Mouse (Mus musculus) gastrocnemius, postnatal 36 days (tissue): Measurements from ENCODE around the gene Usp54. TPM values are rescaled to one million over a fixed set of nuclear protein-coding genes. Genes with fewer than 3 reads are reported as not detected.

Experiments used
- DNase-seq, 2 experiments: peaks; one replicate each; pipeline ENCODE4 v3.0.0; 2022
- intact Hi-C: fragments of 180-260 bp; cut with DNase I; formaldehyde crosslinking; loops from one replicate; pipeline ENCODE4 v1.15.1; 2025
- long read RNA-seq, 2 experiments: library from polyadenylated mRNA; stranded (forward); transcript quantifications; one replicate each; pipeline ENCODE4 v2.0.0; 2021
- total RNA-seq, 2 experiments: library from RNA; stranded (reverse); gene quantifications; 2 replicates each; pipeline ENCODE4 v1.2.3; 2021

Gene Usp54
- 1 to 10 TPM; 5.2 to 6.8 TPM for total RNA-seq
- long read RNA-seq, experiment 1, partial matches to known transcripts = 2 of 2 reads
- long read RNA-seq, experiment 1, other reads (novel, unspliced or antisense) = 0 of 2 reads
- long read RNA-seq, experiment 2, partial matches to known transcripts = 1 of 1 reads
- long read RNA-seq, experiment 2, other reads (novel, unspliced or antisense) = 0 of 1 reads

DNA sequence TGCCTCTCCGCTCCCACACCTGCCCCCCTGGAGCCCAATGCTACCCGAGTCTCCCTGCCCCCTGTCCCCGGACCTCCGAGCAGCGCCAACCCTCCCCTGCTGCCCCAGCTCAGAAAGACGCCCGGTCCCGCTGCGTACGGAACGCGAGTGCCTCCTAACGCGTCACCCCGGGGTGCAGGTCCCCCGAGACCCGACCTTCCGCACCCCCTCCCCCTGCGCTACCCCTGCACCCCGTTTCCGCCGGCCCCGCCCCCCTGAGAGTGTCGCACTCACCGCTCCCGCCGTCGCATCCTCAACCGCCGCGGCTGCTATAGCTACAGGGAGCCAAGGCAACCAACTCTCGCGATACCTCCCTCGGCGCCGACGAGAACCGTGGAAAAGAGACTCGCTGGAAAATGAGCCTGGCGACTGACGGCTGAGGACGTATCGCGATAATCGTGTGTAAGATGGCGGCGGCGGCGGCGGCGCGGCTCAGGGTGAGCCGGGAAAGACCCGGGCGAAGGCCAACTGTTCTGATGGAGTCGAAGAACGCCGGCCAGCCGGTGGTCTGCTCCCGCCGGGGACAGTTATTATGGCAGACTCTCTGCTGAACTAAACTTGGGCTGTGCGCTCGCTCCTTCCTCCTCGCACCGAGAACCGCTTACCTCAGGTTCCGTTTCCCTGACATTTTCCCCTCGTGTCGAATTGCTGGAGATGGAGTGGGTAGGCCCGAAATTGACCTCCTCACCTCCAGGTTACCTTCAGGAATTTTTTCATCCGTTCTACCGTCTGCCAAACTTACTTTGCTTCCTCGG, at the start of gene Usp54:
Usp54 (minus strand) TSS at position 420 of the 794 bp plus-strand sequence.
- DNase-seq = peak; percentile 95 to 98
- intact Hi-C loops = loop anchor here (5.0 kb wide), 1 partner anchor 64 kb away; no protein-coding TSS in a partner anchor

DNA sequence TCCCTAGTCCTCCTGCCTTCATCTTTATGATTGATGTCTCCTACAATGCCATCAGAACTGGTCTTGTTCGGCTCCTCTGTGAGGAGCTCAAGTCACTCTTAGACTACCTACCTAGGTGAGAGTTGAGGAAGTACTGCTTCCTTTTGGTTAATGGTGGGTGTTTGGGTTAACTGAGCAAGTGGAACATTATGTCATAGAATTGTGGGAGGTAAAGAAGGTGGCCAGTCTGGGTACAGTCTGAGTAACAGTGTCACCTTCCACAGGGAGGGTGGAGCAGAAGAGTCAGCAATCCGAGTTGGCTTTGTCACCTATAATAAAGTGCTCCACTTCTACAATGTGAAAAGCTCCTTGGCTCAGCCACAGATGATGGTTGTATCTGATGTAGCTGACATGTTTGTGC, 48.1 kb upstream of the Usp54 start:
- DNase-seq = no peak
- intact Hi-C loops = no loop called here

DNA sequence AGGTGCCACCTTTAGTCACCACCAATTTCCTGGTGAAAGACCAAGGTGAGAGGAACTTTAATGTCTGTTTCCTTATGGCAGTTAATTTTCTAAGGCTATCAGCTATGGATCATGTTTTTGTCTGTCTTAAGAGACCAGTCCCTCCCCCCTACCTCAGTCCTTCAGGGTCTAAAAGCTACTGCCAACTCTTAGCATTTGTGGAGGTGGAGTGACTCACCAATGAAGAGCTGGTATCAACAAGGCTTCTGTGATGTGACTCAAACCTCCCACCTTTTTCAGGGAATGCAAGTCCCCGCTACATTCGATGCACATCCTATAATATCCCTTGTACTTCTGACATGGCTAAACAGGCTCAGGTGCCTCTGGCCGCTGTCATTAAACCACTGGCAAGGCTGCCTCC, 45.7 kb upstream of the Usp54 start:
- DNase-seq = no peak
- intact Hi-C loops = no loop called here

DNA sequence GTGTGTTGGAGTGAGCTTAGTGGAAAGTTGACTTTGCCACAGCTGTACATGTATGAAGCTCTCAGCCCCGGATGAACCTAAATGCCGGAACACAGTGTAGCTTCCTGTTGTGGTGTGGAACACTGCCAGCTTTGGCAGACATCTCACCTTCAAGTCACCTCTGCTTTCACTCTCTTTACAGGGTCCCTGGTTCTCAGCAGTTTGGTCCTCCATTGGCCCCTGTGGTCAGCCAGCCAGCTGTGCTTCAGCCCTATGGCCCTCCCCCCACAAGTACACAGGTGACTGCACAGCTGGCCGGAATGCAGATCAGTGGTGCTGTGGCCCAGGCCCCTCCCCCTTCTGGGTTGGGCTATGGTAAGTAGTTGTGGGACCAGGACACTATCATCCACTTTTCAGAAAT, 41.6 kb upstream of the Usp54 start:
- intact Hi-C loops = no loop called here
- no peak for DNase-seq

DNA sequence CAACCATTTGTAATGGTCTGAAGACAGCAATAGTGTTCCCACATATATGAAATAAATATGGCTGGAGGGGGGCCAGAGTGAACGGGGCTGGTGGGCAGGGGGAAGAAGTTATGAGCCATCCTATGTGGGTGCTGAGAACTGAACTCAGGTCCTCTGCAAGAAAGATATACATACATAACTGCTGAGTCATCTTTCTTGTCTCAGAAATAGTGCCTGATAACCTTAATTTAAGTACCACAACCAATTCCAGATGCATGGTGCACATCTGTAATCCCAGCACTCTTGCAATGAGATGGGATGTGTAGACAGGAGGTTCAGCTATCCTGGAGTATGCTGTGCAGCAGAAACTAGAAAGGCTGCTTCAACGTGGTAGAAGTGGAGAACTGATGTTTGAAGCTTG, 40.9 kb upstream of the Usp54 start:
- intact Hi-C loops = no loop called here
- DNase-seq = no peak

DNA sequence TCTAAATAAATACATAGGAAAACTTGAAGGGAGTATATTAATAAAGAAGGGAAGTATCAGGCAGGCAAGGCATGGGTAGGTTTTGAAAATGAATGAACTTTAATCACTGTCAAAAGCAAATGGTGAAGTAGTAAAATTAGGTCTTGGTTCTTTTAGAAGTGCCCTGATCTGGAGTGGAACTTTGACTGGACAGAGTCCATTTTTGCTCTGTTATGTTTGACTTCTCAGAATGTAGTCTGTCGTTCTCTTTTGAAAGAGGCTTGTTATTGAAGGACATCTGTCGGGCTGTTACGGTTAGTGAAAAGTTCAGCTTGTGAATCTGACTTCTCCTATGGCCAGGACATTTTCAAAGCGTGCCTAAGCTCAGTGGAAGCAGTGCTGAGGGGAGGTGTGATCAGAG, 37.0 kb upstream of the Usp54 start:
- intact Hi-C loops = no loop called here

DNA sequence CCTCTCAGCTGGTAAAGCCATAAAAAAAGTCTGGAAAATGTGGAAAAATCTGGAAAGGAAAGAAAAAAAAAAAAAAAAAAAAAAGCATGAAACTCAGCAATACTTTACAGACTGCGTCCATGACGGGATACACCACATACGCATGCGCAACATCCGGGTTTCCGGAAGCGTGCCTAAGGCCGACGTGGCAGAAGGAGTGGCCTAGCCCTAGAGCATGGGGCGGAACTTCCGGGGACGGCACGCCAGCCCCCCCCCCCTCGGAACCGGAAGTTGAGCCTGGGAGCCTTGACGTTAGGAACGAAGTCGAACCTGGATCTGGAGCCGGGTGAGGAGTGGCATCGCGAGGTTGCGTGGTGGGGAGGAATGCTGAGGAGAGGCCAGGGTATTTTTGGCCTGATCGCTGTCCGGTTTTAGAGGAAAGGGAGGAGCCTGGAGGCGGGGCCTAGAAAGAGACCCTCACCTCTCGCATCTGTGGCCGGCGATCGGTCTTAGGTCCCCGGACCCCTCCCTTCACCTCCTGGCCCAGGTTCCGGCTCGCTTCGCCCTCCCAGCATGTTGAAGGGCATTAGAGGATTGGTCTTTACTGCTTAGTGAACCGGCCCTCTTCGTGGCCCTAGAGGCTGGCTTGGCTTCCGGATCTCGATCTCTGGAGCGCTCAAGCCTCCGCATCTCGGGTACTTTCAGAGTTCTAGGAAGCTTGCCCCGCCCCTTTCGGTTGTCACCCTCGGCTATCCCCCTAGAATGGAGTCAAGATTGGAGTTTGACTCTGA, 33.4 kb upstream of the Usp54 start, which contains the start of gene Sec24c:
Sec24c (plus strand) TSS at position 245 of the 770 bp plus-strand sequence.
- DNase-seq = peak; percentile 94 to 99
- intact Hi-C loops = no loop called here

More for the DNA sequence above, 37.0 kb upstream of the Usp54 start:
- no peak for DNase-seq

DNA sequence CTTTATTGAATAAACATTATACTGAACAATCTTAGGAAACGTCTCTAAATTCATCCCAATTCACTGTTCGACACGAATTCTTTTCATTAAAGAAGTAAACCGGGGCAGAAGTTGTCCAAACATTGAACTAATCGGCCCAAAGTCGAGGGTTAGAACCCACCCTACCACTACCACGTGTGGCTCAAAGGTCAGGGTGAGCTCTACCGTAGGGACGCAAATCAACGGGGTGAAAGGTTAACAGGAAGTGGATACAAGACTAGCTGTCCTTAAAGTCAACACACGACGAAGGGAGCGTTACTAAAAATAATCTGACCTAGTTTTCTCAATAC, 32.8 kb upstream of the Usp54 start:
- intact Hi-C loops = no loop called here
- DNase-seq = no peak

DNA sequence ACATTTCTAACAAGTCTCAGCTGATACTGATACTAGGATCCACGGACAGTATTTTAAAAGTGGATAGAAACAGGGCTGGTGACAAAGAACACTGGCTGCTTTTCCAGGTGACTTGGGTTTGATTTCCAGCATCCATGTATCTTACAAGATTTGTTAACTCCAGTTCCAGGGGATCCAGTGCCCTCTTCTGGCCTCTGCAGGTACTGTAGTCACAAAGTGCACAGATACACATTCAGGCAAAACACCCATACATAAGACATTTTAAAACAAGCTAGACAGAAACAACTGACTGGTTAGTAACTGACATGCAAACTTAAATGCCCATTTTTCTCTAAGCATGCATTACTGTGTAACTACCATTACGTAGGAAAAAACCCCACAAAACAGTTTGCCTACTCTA, 32.1 kb upstream of the Usp54 start:
- intact Hi-C loops = no loop called here
- DNase-seq = no peak

DNA sequence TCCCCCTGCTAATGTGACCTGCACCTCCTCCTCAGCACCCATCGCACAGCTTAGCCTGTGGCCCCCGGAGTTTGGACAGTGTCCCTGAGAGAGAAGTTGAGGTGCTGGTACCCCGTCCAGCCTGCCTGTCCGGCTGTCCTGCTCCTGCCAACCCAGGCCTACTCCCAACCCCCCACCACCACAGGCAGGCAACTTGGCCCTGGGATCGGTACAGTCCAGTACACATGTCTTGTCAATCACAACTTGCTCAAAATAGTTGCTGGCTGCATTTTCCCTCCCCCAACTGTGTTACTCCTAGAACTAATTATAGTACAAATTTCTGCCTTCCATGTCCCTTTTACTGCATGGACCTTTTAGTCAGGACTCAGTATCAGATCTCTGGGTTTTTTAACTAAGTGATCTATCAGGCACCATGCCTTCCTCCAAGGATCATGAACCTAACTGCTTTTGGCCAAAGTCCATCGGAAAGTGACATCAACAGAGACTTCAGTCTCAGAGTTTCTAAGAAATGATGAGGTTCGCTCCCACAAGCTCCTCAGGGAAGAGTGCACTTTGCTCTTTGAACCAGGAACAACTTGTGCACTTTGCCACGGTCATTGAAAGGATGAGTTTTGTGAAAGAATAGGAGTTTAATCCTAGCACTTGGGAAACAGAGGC, 27.4 kb upstream of the Usp54 start, which contains the start of gene Synpo2l:
Synpo2l (minus strand) TSS at position 201 of the 657 bp plus-strand sequence.
- intact Hi-C loops = no loop called here
- peak; percentile 52 to 64 for DNase-seq

DNA sequence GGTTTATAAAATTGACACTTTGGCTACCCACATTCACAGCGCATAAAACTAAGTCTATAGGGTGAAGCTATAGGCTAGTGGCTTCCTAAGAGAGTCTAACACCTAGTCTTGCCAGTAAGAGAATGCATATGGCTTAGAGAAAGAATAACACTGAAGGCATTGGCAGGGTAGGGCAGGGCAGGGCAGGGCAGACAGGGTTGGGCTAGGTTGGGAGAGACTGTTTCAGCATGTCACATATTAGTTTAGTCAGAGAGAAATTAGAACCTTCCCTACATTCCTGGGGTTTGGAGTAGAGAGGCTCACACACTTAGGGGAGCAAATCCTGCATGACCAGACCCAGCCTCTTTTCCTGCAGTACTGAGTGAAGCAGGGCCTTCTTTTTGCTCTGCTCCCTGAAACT, 26.6 kb upstream of the Usp54 start:
- DNase-seq = no peak
- intact Hi-C loops = no loop called here

DNA sequence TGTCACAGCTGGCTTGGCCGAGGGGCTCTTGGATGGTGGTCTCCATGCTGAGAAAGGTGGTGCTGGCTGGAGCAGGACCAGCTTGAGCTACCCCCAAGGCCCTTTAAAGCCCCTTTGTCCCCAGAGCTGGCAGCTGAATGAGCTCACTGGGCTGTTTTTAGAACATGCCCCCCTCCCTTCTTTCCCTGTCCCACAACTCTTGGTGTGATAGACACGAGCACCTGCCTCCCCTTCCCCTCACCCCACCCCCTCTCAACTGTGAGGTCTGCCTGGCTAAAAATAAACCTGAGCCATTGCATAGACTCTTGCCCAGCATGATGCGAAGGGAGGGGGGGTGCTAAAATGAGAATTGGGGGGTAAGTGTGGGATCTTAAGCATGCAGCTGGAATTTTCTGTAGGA, 23.6 kb upstream of the Usp54 start:
- peak in 1 of 2 experiments; percentile 35 for DNase-seq
- intact Hi-C loops = loop anchor here (5.0 kb wide), 1 partner anchor 1158 kb away; no protein-coding TSS in a partner anchor

DNA sequence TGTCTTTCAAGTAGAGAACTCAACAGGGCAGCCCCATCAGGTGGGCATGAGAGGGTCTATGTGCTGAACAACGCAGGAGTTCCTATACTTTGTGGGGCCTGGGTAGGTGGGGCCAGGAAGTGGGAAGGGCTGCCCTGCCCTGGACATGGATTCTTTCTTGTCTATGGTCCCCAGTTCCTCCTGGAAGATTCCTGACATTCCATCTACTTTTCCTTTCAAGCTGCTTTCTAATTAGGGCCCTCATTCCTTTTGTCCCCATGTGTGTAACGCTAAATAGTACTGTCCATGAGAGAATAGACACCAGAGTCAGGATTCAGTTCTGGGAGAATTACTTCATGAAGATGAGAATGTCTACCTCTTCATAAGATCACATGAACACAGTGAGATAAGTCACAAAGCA, 22.7 kb upstream of the Usp54 start:
- DNase-seq = no peak
- intact Hi-C loops = loop anchor here (5.0 kb wide), 1 partner anchor 1159 kb away; no protein-coding TSS in a partner anchor

DNA sequence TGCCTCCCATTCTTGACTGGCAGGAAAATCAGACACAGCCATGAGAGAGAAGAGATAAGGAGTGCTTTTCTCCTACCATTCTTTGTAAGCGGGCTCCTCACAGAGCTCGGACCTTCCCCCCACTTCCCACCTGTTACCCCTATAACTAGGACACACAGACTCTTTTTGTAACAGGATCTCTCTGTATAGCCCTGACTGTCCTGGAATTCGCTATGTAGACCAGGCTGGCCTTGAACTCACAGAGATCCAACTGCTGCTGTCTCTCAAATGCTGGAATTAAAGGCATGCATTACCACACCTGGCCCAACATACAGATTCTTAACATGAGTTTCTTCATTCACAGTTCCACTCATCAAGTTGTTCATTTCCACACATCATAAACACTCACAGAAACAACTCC, 21.9 kb upstream of the Usp54 start:
- intact Hi-C loops = loop anchor here (5.0 kb wide), 1 partner anchor 1160 kb away; no protein-coding TSS in a partner anchor
- DNase-seq = no peak

DNA sequence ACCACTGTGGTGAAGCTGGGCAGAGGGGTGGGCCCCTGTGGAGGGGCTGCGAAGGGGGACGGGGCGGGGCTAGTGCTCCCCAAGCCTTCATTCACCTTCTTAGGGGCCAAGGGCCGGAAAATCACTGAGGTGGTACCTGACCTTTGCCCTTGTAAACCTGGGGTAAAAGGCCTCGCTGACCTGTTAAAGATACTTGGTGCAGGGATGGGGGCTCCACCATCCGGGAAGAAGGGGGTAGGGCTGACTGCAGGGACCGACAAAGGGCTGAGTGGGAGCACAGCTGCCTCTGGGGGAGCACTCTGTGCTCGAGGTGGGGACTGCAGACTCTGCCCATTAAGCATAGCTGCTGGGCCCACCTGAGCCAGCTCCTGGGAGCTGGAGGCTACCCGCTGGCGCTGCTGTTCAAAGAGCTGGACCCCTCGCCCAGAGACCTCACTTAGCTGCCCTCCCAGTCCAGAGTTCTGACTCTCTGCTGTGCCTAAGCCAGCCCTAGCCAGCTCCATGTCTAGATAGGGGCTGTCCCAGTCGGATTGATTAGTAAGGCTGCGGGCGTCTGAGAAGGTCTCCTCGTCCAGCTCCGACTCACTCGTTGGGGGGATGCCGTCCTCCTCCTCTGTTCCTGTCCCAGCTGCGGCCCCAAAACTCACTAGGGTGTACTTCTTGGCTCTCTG, 20.9 kb upstream of the Usp54 start:
- DNase-seq = no peak
- intact Hi-C loops = loop anchor here (5.0 kb wide), 1 partner anchor 1161 kb away; no protein-coding TSS in a partner anchor

DNA sequence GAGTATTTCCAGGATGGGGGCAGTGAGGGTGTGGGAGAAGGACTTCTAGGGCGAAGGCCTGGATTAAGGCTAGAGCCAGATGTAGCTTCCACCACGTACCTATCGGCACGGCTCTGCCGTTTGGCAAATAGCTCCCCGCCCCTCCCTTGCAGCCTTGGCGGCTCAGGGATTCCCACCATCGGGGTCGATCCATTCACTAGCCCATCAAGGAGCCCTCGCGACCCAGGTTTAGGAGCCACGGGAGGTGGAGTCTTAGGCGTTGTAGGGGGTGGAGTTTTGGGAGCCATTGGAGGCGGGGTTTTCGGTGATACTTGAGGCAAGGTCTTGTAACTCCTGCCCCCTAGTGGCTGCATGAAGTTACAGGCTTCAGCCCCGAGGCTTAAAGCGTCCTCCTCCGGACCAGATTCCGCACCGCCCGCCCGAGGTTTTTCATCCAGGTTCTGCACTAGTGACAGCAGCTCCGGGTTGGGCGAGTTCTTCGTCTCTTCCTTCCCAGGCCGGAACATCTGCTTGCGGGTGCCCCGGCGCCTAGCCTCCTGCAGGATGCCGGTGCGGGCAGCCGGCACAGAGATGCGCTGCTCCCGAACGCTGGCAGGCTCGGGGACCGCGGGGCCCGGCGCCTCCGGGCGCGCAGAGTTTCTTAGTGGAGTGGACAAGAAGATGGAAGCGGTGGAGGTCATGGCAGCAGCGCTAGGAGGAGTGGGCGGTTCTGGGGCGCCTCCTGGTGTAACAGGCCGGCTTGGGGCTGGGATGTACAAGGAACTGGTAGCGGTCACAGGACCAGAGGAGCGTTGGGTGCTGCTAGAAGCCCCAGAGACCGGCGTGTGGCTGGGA, 20.2 kb upstream of the Usp54 start:
- intact Hi-C loops = loop anchor here (5.0 kb wide), 1 partner anchor 1161 kb away; no protein-coding TSS in a partner anchor
- peak; percentile 85 to 94 for DNase-seq

DNA sequence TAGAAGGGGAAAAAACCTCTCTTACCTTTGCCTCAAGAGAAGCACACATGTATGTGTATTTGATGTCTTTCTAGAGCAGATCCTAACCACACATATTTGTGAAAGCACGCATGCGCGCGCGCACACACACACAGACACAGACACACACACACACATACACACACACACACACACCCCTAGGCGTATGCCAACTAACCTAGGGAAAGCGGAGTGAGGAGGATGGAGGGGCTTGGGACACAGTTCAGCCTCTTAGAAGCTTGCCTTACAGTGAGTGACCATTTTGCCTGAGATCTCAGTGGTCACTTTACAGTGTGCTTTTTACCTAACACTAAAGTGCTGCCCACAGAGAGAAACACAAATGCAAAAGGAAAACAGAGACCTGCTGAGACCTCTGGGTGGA, 18.8 kb upstream of the Usp54 start:
- no peak for DNase-seq
- intact Hi-C loops = loop anchor here (2.0 to 5.0 kb wide), 2 partner anchors 83 to 1163 kb away; no protein-coding TSS in a partner anchor

DNA sequence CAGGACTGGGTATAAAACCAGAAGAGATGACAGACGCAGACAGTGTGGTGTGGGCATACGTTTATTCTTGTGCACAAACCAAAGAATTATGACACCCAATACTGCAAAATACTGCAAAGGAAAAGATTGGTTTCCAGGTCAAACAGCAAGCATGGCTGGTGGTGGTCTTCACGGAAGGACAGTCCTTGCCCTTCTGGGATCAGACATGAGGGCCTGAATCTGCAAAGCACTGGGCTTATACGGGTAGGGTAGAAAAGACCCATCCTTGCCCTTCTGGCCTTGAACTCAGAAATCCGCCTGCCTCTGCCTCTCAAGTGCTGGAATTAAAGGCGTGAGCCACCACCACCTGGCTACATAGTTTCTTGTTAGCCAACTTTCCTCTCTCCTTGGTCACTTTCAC, 18.0 kb upstream of the Usp54 start:
- DNase-seq = no peak
- intact Hi-C loops = loop anchor here (2.0 kb wide), 1 partner anchor 82 kb away; no protein-coding TSS in a partner anchor

DNA sequence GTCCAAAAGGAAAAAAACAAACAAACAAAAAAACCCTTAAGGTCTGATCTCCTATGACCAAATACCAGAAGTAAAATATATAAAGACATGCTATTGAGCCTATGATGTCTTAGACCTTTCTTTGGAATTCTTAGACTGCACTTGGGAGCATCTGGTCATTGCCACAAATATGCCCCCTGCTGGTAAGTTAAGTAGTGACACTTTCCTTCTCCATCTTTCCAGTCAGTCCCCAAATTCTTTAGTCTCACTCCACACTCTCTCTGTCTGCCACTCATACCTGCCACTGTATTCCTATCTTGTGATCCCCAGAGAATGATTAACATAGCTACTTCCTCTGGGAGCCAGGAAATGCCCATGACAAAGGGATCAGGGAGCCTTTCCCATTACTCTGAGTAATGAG, 17.5 kb upstream of the Usp54 start:
- intact Hi-C loops = loop anchor here (2.0 kb wide), 1 partner anchor 82 kb away; no protein-coding TSS in a partner anchor

More for the DNA sequence above, 17.5 kb upstream of the Usp54 start:
- no peak for DNase-seq
